Mouse (Mus musculus): ENCODE results near the gene Zfp280b. TPM values are rescaled to one million over a fixed set of nuclear protein-coding genes. Genes with fewer than 3 reads are reported as not detected.

Zfp280b gene
- total and polyA plus RNA-seq, 3 experiments, result 19.0 to 36.6 (median 24.4) TPM

DNA sequence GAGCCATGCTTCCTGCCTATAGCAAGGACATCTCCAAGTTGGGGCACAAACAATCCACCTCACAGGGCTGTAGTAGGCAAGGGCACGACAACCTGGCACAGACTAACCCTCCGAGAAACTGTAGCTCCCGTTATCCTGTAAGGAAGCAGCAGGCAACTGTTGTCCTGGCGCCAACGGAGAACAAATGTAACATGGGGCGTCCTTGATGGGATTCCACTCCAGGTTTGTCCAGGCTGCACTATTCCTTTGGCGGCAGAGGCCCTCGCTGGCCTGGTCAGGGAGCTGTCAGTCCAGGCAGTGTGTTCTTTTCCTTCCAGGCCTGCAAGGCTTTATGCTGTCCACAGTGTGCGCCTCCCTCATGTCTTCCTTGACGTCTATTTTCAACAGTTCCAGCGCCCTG is 37.0 kb upstream of the Zfp280b start:
- dilution Hi-C loops (cut with MboI; ENCODE audit: extremely low pct_ligation_motif_present, extremely low pct_unique_long_range_greater_than_20kb, low sequenced_read_pairs) (no loop called here), in situ Hi-C loops (cut with MboI; ENCODE audit: low pct_ligation_motif_present, low pct_unique_long_range_greater_than_20kb, low sequenced_read_pairs) (no loop called here)
- no peak for TF ChIP-seq MEF2A (IDR thresholded peaks at IDR 0.05; ENCODE audit: borderline replicate concordance, low read depth, low read length)
- no peak for TF ChIP-seq MYC (IDR thresholded peaks at IDR 0.05; ENCODE audit: low read depth, low read length)
- TF ChIP-seq RCOR1 (conservative IDR thresholded peaks at IDR 0.05; ENCODE audit: low read depth, low read length), result no peak
- no peak for TF ChIP-seq KAT2A (IDR thresholded peaks at IDR 0.05; ENCODE audit: insufficient replicate concordance, low read length)
- TF ChIP-seq ETS1 (conservative IDR thresholded peaks at IDR 0.05; ENCODE audit: low read depth, low read length), result no peak
- no peak for TF ChIP-seq NELFE (IDR thresholded peaks at IDR 0.05; ENCODE audit: low read depth, low read length)
- TF ChIP-seq ELF1 (IDR thresholded peaks at IDR 0.05; ENCODE audit: low read depth, low read length), result no peak
- no peak for TF ChIP-seq MXI1 (IDR thresholded peaks at IDR 0.05; ENCODE audit: low read depth, low read length)
- no peak for TF ChIP-seq POLR2A (IDR thresholded peaks at IDR 0.05; ENCODE audit: low read depth, low read length)

DNA sequence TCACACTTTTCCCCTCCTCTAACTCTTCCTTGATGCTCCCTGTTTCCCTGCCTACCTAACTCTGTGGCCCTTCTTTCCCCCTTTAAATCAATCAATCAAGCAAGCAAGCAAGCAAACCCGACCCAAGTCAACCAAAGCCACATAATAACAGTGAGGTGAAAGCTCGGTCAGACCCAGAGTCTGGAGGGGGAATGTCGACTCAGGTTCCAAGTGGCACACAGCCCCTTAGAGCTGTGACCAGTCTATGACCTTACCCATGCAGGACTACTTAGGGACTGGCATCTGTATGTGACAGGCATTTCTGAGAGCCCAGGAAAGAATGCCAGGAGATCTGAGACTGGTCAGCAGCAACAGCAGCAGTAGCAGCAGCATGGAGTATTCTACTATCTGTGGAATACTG is 36.1 kb upstream of the Zfp280b start:
- no peaks in the 10 kb centered on the region for H3K27me3 ChIP-seq (replicated peaks)
- H3K79me2 ChIP-seq (replicated peaks; ENCODE audit: control insufficient read depth, extremely low read depth, insufficient read depth, poor library complexity, severe bottlenecking), result no peaks in the 10 kb centered on the region
- DNase-seq (ENCODE audit: extremely low read depth), result no peak
- H3K27ac ChIP-seq (ENCODE audit: insufficient read depth, low read depth), result no peak overlapping the region
- H3K36me3 ChIP-seq (replicated peaks in 1 of 2; ENCODE audit: control insufficient read depth in 1 of 2, insufficient read depth in 1 of 2, low read length in 1 of 2), result peaks cover 0 to 2% of the 10 kb centered on the region in 2 experiments
- H3K9ac ChIP-seq (ENCODE audit: insufficient read depth, low read depth), result no peak overlapping the region
- H3K9me3 ChIP-seq (replicated peaks; ENCODE audit: low read length), result no peaks in the 10 kb centered on the region
- no peak for TF ChIP-seq JUND (conservative IDR thresholded peaks at IDR 0.05; ENCODE audit: low read depth, low read length)
- H3K4me1 ChIP-seq (ENCODE audit: control insufficient read depth in 1 of 2, insufficient read depth in 2 of 2), result peaks cover 0 to under 1% of the 10 kb centered on the region in 2 experiments; a peak in 1 of 4 replicates
- no peak overlapping the region for H3K4me2 ChIP-seq (ENCODE audit: insufficient read depth, low read depth, poor library complexity, severe bottlenecking)
- in situ Hi-C loops (cut with MboI; ENCODE audit: low pct_ligation_motif_present, low pct_unique_long_range_greater_than_20kb, low sequenced_read_pairs) (no loop called here), dilution Hi-C loops (cut with MboI; ENCODE audit: extremely low pct_ligation_motif_present, extremely low pct_unique_long_range_greater_than_20kb, low sequenced_read_pairs) (no loop called here)
- no peak overlapping the region for H3K4me3 ChIP-seq (replicated peaks in 1 of 3; ENCODE audit: low read depth in 2 of 3, low read length in 2 of 3, poor library complexity in 1 of 3)

More for the DNA sequence above, 37.0 kb upstream of the Zfp280b start:
- Histone ChIP-seq H3K79me2 (replicated peaks; ENCODE audit: control insufficient read depth, extremely low read depth, insufficient read depth, poor library complexity, severe bottlenecking) (no peaks in the 10 kb centered on the region), H3K36me3 (replicated peaks in 1 of 2; ENCODE audit: control insufficient read depth in 1 of 2, insufficient read depth in 1 of 2, low read length in 1 of 2) (peaks cover 0 to 2% of the 10 kb centered on the region in 2 experiments), H3K9ac (ENCODE audit: insufficient read depth, low read depth) (no peak overlapping the region), H3K4me3 (replicated peaks in 1 of 3; ENCODE audit: low read depth in 2 of 3, low read length in 2 of 3, poor library complexity in 1 of 3) (no peak overlapping the region), H3K4me1 (ENCODE audit: control insufficient read depth in 1 of 2, insufficient read depth in 2 of 2) (peaks cover 0 to 5% of the 10 kb centered on the region in 2 experiments; a peak in 2 of 4 replicates), H3K27ac (ENCODE audit: insufficient read depth, low read depth) (no peak overlapping the region), H3K27me3 (replicated peaks) (no peaks in the 10 kb centered on the region), H3K4me2 (ENCODE audit: insufficient read depth, low read depth, poor library complexity, severe bottlenecking) (no peak overlapping the region), H3K9me3 (replicated peaks; ENCODE audit: low read length) (no peaks in the 10 kb centered on the region)
- DNase-seq (ENCODE audit: extremely low read depth), result no peak

DNA sequence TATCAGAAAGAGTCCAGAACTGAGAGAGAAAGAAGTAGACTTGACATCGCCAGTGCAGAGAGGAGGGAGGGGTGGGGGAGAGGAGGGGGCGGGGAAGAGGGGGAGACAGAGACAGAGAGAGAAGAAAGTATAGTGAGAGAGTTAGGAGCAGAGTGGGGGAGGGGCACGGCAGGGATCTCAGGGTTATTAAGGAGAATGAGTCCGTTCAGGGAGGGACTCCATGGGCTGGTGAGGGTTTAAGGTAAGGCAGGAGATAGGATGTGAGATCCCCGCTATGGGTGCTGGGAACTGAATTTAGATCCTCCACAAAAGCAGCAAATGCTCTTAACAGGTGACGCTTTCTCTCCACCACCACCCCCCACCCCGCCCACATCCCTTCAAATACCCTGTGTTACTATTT is 31.3 kb upstream of the Zfp280b start:
- dilution Hi-C loops (cut with MboI; ENCODE audit: extremely low pct_ligation_motif_present, extremely low pct_unique_long_range_greater_than_20kb, low sequenced_read_pairs), result no loop called here
- no peak overlapping the region for H3K27ac ChIP-seq (ENCODE audit: insufficient read depth, low read depth)
- DNase-seq (ENCODE audit: extremely low read depth), result no peak
- peaks cover 10 to 18% of the 10 kb centered on the region in 2 experiments for H3K4me1 ChIP-seq (ENCODE audit: control insufficient read depth in 1 of 2, insufficient read depth in 2 of 2)
- no peak overlapping the region for H3K4me2 ChIP-seq (ENCODE audit: insufficient read depth, low read depth, poor library complexity, severe bottlenecking)
- TF ChIP-seq JUN (IDR thresholded peaks at IDR 0.05; ENCODE audit: insufficient read depth, low read depth, low read length), result no peak
- in situ Hi-C loops (cut with MboI; ENCODE audit: low pct_ligation_motif_present, low pct_unique_long_range_greater_than_20kb, low sequenced_read_pairs), result no loop called here
- H3K4me3 ChIP-seq (replicated peaks in 1 of 3; ENCODE audit: low read depth in 2 of 3, low read length in 2 of 3, poor library complexity in 1 of 3), result no peak overlapping the region
- no peak overlapping the region for H3K9ac ChIP-seq (ENCODE audit: insufficient read depth, low read depth)
- no peaks in the 10 kb centered on the region for H3K9me3 ChIP-seq (replicated peaks; ENCODE audit: low read length)
- H3K36me3 ChIP-seq (replicated peaks in 1 of 2; ENCODE audit: control insufficient read depth in 1 of 2, insufficient read depth in 1 of 2, low read length in 1 of 2), result no peaks in the 10 kb centered on the region
- H3K27me3 ChIP-seq (replicated peaks), result no peaks in the 10 kb centered on the region
- H3K79me2 ChIP-seq (replicated peaks; ENCODE audit: control insufficient read depth, extremely low read depth, insufficient read depth, poor library complexity, severe bottlenecking), result no peaks in the 10 kb centered on the region

All from CH12.LX (cell line).